ENCODE assay signal across 8 mouse cellular contexts in the genomic region with DNA sequence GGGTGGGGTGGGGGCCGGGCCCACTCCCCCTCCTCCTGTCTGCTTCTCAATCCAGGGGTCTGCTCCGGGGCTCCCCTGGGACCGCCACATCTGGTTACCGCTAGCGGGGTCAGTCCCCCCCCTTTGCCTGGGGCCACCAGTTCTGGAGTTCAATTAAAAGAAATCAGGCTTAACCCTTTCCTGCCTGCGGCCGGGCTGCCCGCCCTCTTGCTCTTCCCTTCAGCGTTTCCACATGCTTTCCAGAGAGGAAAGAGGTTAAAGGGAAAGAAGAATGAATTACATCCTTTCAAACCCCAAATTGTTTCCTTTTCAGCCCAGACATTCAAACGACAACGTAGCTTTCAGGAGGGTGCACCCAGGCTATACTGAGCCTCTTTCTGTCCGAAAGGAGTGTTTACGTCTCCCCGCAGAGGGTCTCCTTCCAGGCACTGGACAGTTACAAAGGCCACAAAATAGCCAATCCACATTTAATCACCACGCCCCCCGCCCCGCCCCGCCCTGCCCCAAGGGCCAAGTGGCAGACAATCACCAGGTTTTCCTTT. TPM values are rescaled to one million over a fixed set of nuclear protein-coding genes. Genes with fewer than 3 reads are reported as not detected.
DNase-seq lines count a peak whose midpoint lies in the region; ATAC-seq lines count a peak whose summit lies in the region.

No protein-coding gene starts in this region.

- peak; percentile 29 to 36 for DNase-seq in cerebellum, postnatal 10 days
- peak; percentile 89 for DNase-seq in embryo, embryonic 11 days
- DNase-seq in spleen, postnatal 36 days (ENCODE audit: low spot score in 2 of 2) = no peak
- no peak for DNase-seq in adrenal gland, postnatal 25 days
- DNase-seq in frontal cortex, postnatal 36 days (ENCODE audit: low spot score in 2 of 2) = no peak

- H3K4me1 ChIP-seq in hindbrain, embryonic 15.5 days (replicated peaks) = peaks cover 43% of the 10 kb centered on the region

- no peak overlapping the region; the same call in 1 of the 2 replicates for H3K9ac ChIP-seq in hindbrain, embryonic 15.5 days

- H3K27ac ChIP-seq in hindbrain, embryonic 15.5 days (replicated peaks) = 0 out of 2 replicates have a peak overlapping the region, but pooled peaks have one; percentile 3
- H3K27ac ChIP-seq in macrophage = peak overlapping the region; percentile 97

- peaks cover 46% of the 10 kb centered on the region for H3K79me2 ChIP-seq in macrophage (ENCODE audit: inconsistent target)

- no peaks in the 10 kb centered on the region for H3K36me3 ChIP-seq in hindbrain, embryonic 15.5 days
- H3K36me3 ChIP-seq in macrophage (ENCODE audit: inconsistent target) = no peaks in the 10 kb centered on the region

- WGBS in hindbrain, embryonic 15.5 days = under 1% methylated on average over 18 of the region's 18 CpGs
- 1% methylated on average over 14 of the region's 18 CpGs for WGBS in macrophage (ENCODE audit: missing documents)

- peak overlapping the region; percentile 50 for H3K4me2 ChIP-seq in hindbrain, embryonic 15.5 days

- no peaks in the 10 kb centered on the region for H3K9me3 ChIP-seq in hindbrain, embryonic 15.5 days

- peaks cover 80% of the 10 kb centered on the region for H3K27me3 ChIP-seq in hindbrain, embryonic 15.5 days

- peak overlapping the region; percentile 30 for H3K4me3 ChIP-seq in hindbrain, embryonic 15.5 days
- peak overlapping the region; percentile 78 for H3K4me3 ChIP-seq in macrophage (ENCODE audit: inconsistent target)

- no peak for ATAC-seq in cerebellum, adult (ENCODE audit: insufficient number of reproducible peaks, low FRiP score, low TSS enrichment)
- no peak for ATAC-seq in hindbrain, embryonic 15.5 days (ENCODE audit: low FRiP score, low read depth)

RNA-seq across cellular contexts. Expression of gene Fli1, which starts 0.5 kb away (rescaled TPM):
- 8.7 TPM in 2 replicates for polyA plus RNA-seq in hindbrain, embryonic 15.5 days (2015; fragmentation: Nextera tagmentation; extraction: Ambion mirVana)
- 100 to 1,000 TPM in 9 of 26 experiments, 10 to 100 TPM in 17; 21.1 to 160 (median 95.3) TPM for total RNA-seq in macrophage (2018; cell fraction: chromatin; rRNA removed)
- total RNA-seq in macrophage (2018; cell fraction: cytosol; rRNA removed) = 100 to 1,000 TPM in 2 of 26 experiments, 10 to 100 TPM in 24; 44.1 to 110 (median 89.3) TPM
- 100 to 1,000 TPM in 6 of 26 experiments, 10 to 100 TPM in 20; 26.3 to 141 (median 83.7) TPM for total RNA-seq in macrophage (2018; cell fraction: nucleus; rRNA removed)
- 47.2 to 90.9 TPM (median 59.7 TPM) in 3 replicates for polyA plus RNA-seq in macrophage (2018)
- 11.6 and 15.8 TPM in 2 replicates for total RNA-seq in adrenal gland, postnatal 25 days (2021)

Comparison
In these comparisons a context has a peak if more than half of its experiments do, and no peak if none do; other contexts are left out.
1. DNase-seq: peak in cerebellum, postnatal 10 days (2 of 2) and embryo, embryonic 11 days (single experiment); none in spleen, postnatal 36 days (0 of 2), adrenal gland, postnatal 25 days (single experiment) and frontal cortex, postnatal 36 days (0 of 2).